Comparison of ENCODE assay signal across 8 mouse cellular contexts in genomic region chr7:110843916-110844874, GRCm38 (mm10). TPM values are rescaled to one million over a fixed set of nuclear protein-coding genes. Genes with fewer than 3 reads are reported as not detected.
DNase-seq lines count a peak whose midpoint lies in the region; ATAC-seq and TF ChIP-seq lines count a peak whose summit lies in the region.

TSS of gene Rnf141 (minus strand) at chr7:110844457.

- under 1% methylated on average over 42 of the region's 42 CpGs for WGBS in cerebellum, adult 2 months
- 0% methylated on average over 42 of the region's 42 CpGs for WGBS in lung, embryonic 16.5 days

- H3K4me2 ChIP-seq in lung, embryonic 16.5 days (ENCODE audit: low read depth, low read length): peak within 1 kb of the TSS; percentile 80

- H3K9ac ChIP-seq in MEL (ENCODE audit: control insufficient read depth, low read depth, low read length, poor library complexity, severe bottlenecking): peak within 1 kb of the TSS; percentile 97
- peak within 1 kb of the TSS; percentile 94 for H3K9ac ChIP-seq in lung, embryonic 16.5 days (ENCODE audit: low read length)

- peaks cover 5 to 13% of the 10 kb centered on the region in 2 experiments for H3K4me1 ChIP-seq in MEL (ENCODE audit: control insufficient read depth in 1 of 2, insufficient read depth in 2 of 2, low read length in 2 of 2)
- H3K4me1 ChIP-seq in cerebellum, adult 2 months (ENCODE audit: control insufficient read depth, insufficient read depth, low read length): no peaks in the 10 kb centered on the region
- peaks cover 10% of the 10 kb centered on the region; the same call in 1 of the 2 replicates for H3K4me1 ChIP-seq in lung, embryonic 16.5 days (replicated peaks; ENCODE audit: control insufficient read depth, insufficient read depth, low read length)

- no peaks in the 10 kb centered on the region for H3K9me3 ChIP-seq in MEL (replicated peaks; ENCODE audit: insufficient read depth, low read length)
- no peaks in the 10 kb centered on the region for H3K9me3 ChIP-seq in lung, embryonic 16.5 days (ENCODE audit: control insufficient read depth, low read length)

- peak; percentile 96 for DNase-seq in MEL (ENCODE audit: low read depth, low spot score)
- DNase-seq in cerebellum, adult 2 months: peak; percentile 93 to 94
- DNase-seq in forelimb bud, embryonic 11.5 days (ENCODE audit: low read depth, low spot score): peak; percentile 93
- DNase-seq in layer of hippocampus, adult 9-10 months (ENCODE audit: low spot score): peak; percentile 64
- peak; percentile 81 for DNase-seq in ovary, postnatal 10 days (ENCODE audit: low spot score)
- peak; percentile 91 to 95 for DNase-seq in thymus, postnatal 10 days (ENCODE audit: low spot score in 2 of 2)

- peaks cover 0 to 8% of the 10 kb centered on the region in 2 experiments; a peak in 2 of 4 replicates for H3K36me3 ChIP-seq in MEL (ENCODE audit: control insufficient read depth in 1 of 2, insufficient read depth in 2 of 2, low read length in 2 of 2)
- H3K36me3 ChIP-seq in lung, embryonic 16.5 days (ENCODE audit: control insufficient read depth, insufficient read depth, low read length): no peaks in the 10 kb centered on the region

- peak in 1 of 2 experiments; percentile 4; a peak in 1 of 4 replicates for TF ChIP-seq EP300 in MEL (IDR thresholded peaks at IDR 0.05; ENCODE audit: low read depth in 1 of 2, low read length in 2 of 2)

- TF ChIP-seq POLR2A in MEL (IDR thresholded peaks at IDR 0.05; ENCODE audit: control insufficient read depth in 1 of 2, insufficient read depth in 1 of 2, low read depth in 1 of 2, low read length in 2 of 2, poor library complexity in 1 of 2): peak; percentile 79 to 82; a peak in 3 of 4 replicates
- TF ChIP-seq POLR2A in cerebellum, adult 2 months (IDR thresholded peaks at IDR 0.05; ENCODE audit: borderline replicate concordance, insufficient read depth, low read length): peak; percentile 79

- peak in 2 of 3 experiments; percentile 55 to 56; a peak in 4 of 6 replicates for TF ChIP-seq CTCF in MEL (IDR thresholded peaks at IDR 0.05 in 2 of 3, conservative IDR thresholded peaks at IDR 0.05 in 1 of 3; ENCODE audit: control insufficient read depth in 1 of 3, insufficient read depth in 1 of 3, low read depth in 2 of 3, low read length in 3 of 3, poor library complexity in 1 of 3, severe bottlenecking in 1 of 3)
- peak; percentile 46 for TF ChIP-seq CTCF in cerebellum, adult 2 months (IDR thresholded peaks at IDR 0.05; ENCODE audit: borderline replicate concordance, insufficient read depth, low read depth, low read length)

- peak within 1 kb of the TSS; percentile 94 to 97 for H3K4me3 ChIP-seq in MEL (ENCODE audit: control insufficient read depth in 1 of 2, insufficient read depth in 1 of 2, low read depth in 2 of 2, low read length in 2 of 2)
- peak within 1 kb of the TSS; percentile 82 for H3K4me3 ChIP-seq in cerebellum, adult 2 months (replicated peaks; ENCODE audit: insufficient read depth, low read depth, low read length)
- H3K4me3 ChIP-seq in lung, embryonic 16.5 days (ENCODE audit: low read length): peak within 1 kb of the TSS; percentile 91

- ATAC-seq in hematopoietic stem cell, adult 5-6 weeks (replicated peaks in 1 of 2; ENCODE audit: insufficient read depth in 1 of 2, low FRiP score in 2 of 2, low TSS enrichment in 1 of 2, low read depth in 1 of 2, poor library complexity in 2 of 2, severe bottlenecking in 2 of 2): peak; percentile 88
- peak; percentile 92 for ATAC-seq in lung, embryonic 16.5 days (ENCODE audit: low read depth)

- H3K79me2 ChIP-seq in MEL (ENCODE audit: control insufficient read depth, insufficient read depth, low read length, poor library complexity): peaks cover 10% of the 10 kb centered on the region

- H3K27me3 ChIP-seq in MEL (ENCODE audit: control insufficient read depth in 1 of 2, insufficient read depth in 2 of 2, low read length in 2 of 2): peaks cover 0 to 3% of the 10 kb centered on the region in 2 experiments; a peak in 2 of 4 replicates
- H3K27me3 ChIP-seq in cerebellum, adult 2 months (ENCODE audit: control insufficient read depth, insufficient read depth, low read length): no peaks in the 10 kb centered on the region
- no peaks in the 10 kb centered on the region for H3K27me3 ChIP-seq in lung, embryonic 16.5 days (ENCODE audit: control insufficient read depth, insufficient read depth, low read depth, low read length)

- H3K27ac ChIP-seq in MEL (ENCODE audit: control insufficient read depth, low read depth, low read length): peak within 1 kb of the TSS; percentile 89
- H3K27ac ChIP-seq in cerebellum, adult 2 months (ENCODE audit: insufficient read depth, low read length): peak within 1 kb of the TSS; percentile 57; the same call in 1 of the 2 replicates
- peak within 1 kb of the TSS; percentile 97 for H3K27ac ChIP-seq in lung, embryonic 16.5 days (ENCODE audit: low read length)

- no peak for TF ChIP-seq RAD21 in MEL (IDR thresholded peaks at IDR 0.05; ENCODE audit: low read depth, low read length)

TF ChIP-seq in MEL, 35 proteins besides CTCF, POLR2A, EP300 and RAD21:
- TF ChIP-seq CHD2 (IDR thresholded peaks at IDR 0.05; ENCODE audit: low read length): no peak; the same call in 1 of the 2 replicates
- peak; percentile 94 for TF ChIP-seq SIN3A (IDR thresholded peaks at IDR 0.05; ENCODE audit: low read length)
- TF ChIP-seq HCFC1 (IDR thresholded peaks at IDR 0.05; ENCODE audit: low read depth, low read length): peak; percentile 84
- TF ChIP-seq ZKSCAN1 (IDR thresholded peaks at IDR 0.05; ENCODE audit: low read depth, low read length): no peak
- no peak for TF ChIP-seq BHLHE40 (IDR thresholded peaks at IDR 0.05; ENCODE audit: borderline replicate concordance, low read depth, low read length)
- peak; percentile 61; the same call in 1 of the 2 replicates for TF ChIP-seq ZMIZ1 (IDR thresholded peaks at IDR 0.05; ENCODE audit: low read depth, low read length)
- no peak for TF ChIP-seq CHD1 (IDR thresholded peaks at IDR 0.05; ENCODE audit: low read depth, low read length)
- TF ChIP-seq MAX (IDR thresholded peaks at IDR 0.05; ENCODE audit: low read length): peak; percentile 50; the same call in 1 of the 2 replicates
- TF ChIP-seq POLR2AphosphoS2 (IDR thresholded peaks at IDR 0.05; ENCODE audit: low read length): 0 out of 2 replicates have a peak, but pooled peaks have one; percentile 51
- peak; percentile 17; the same call in 1 of the 2 replicates for TF ChIP-seq USF1 (IDR thresholded peaks at IDR 0.05; ENCODE audit: low read depth, low read length)
- TF ChIP-seq NRF1 (IDR thresholded peaks at IDR 0.05; ENCODE audit: insufficient read depth, low read depth, low read length, poor library complexity, severe bottlenecking): peak; percentile 48; the same call in 1 of the 2 replicates
- TF ChIP-seq ELF1 (IDR thresholded peaks at IDR 0.05; ENCODE audit: low read depth, low read length): peak; percentile 75; the same call in 1 of the 2 replicates
- peak; percentile 64 for TF ChIP-seq ZNF384 (IDR thresholded peaks at IDR 0.05; ENCODE audit: low read depth, low read length)
- TF ChIP-seq MAZ (IDR thresholded peaks at IDR 0.05; ENCODE audit: low read depth, low read length): peak; percentile 60; the same call in 1 of the 2 replicates
- peak; percentile 93 for TF ChIP-seq MXI1 (IDR thresholded peaks at IDR 0.05; ENCODE audit: low read depth, low read length)
- TF ChIP-seq MYB (IDR thresholded peaks at IDR 0.05; ENCODE audit: low read depth, low read length): no peak
- TF ChIP-seq MAFK (IDR thresholded peaks at IDR 0.05; ENCODE audit: borderline replicate concordance, low read depth, low read length): no peak
- TF ChIP-seq TCF12 (IDR thresholded peaks at IDR 0.05; ENCODE audit: low read depth, low read length): 0 out of 2 replicates have a peak, but pooled peaks have one; percentile 30
- no peak; the same call in 1 of the 2 replicates for TF ChIP-seq SMC3 (IDR thresholded peaks at IDR 0.05; ENCODE audit: low read depth, low read length)
- TF ChIP-seq ETS1 (IDR thresholded peaks at IDR 0.05; ENCODE audit: low read depth, low read length): peak; percentile 53; the same call in 1 of the 2 replicates
- TF ChIP-seq NELFE (IDR thresholded peaks at IDR 0.05; ENCODE audit: low read depth, low read length): peak; percentile 70

RNA-seq across cellular contexts. Expression of gene Rnf141, which starts in this region (rescaled TPM):
- total RNA-seq in MEL (2012; rRNA removed): 19.7 and 23.3 TPM in 2 replicates
- polyA plus RNA-seq in MEL (2012; ENCODE audit: insufficient read depth in 1 of 2, insufficient read length in 2 of 2, low read depth in 1 of 2, low replicate concordance in 2 of 2, missing spikeins in 1 of 2): 10 to 100 TPM in 1 of 2 experiments, not detected in 1; 18.8 TPM
- polyA plus RNA-seq in cerebellum, adult 2 months (2012; rRNA removed): 81.3 and 88.4 TPM in 2 replicates
- total RNA-seq in hematopoietic stem cell, adult 5-6 weeks (2017): 66.5 and 76.7 TPM in 2 replicates
- polyA plus RNA-seq in lung, embryonic 16.5 days (2015; fragmentation: Nextera tagmentation; extraction: Ambion mirVana): 37.5 and 37.7 TPM in 2 replicates

Comparison
In these comparisons a context has a peak if more than half of its experiments do, and no peak if none do; other contexts are left out.
1. Peak in every context shown above with its lines: DNase-seq, ATAC-seq, H3K4me3 ChIP-seq and H3K27ac ChIP-seq.